Mouse (Mus musculus) midbrain, embryonic 15.5 days (tissue): ENCODE results near the gene Papolb. TPM values are rescaled to one million over a fixed set of nuclear protein-coding genes. Genes with fewer than 3 reads are reported as not detected.

Experiments
- ATAC-seq: fragments of 200-750 bp; cut with Nextera tagmentation; replicated peaks from 2 replicates; pipeline ENCODE4 v1.8.0; 2017; ENCODE audit warnings: moderate TSS enrichment
- H3K27ac ChIP-seq: fragments of 300-500 bp; sonication (generic); 2 replicates; pipeline ENCODE4 v1.5.1; 2015; ENCODE audit warnings: mild to moderate bottlenecking, inconsistent platforms
- H3K27me3 ChIP-seq: fragments of 300-500 bp; sonication (generic); replicated peaks from 2 replicates; pipeline ENCODE4 v1.6.1; 2015; ENCODE audit warnings: inconsistent platforms
- H3K36me3 ChIP-seq: fragments of 300-500 bp; sonication (generic); replicated peaks from 2 replicates; pipeline ENCODE4 v1.6.1; 2015; ENCODE audit warnings: inconsistent platforms
- H3K4me1 ChIP-seq: fragments of 300-500 bp; sonication (generic); 2 replicates; pipeline ENCODE4 v1.6.1; 2015; ENCODE audit warnings: inconsistent platforms
- H3K4me2 ChIP-seq: fragments of 300-500 bp; sonication (generic); 2 replicates; pipeline ENCODE4 v1.6.1; 2015; ENCODE audit warnings: inconsistent platforms, mild to moderate bottlenecking, moderate library complexity
- H3K4me3 ChIP-seq: fragments of 300-500 bp; sonication (generic); 2 replicates; pipeline ENCODE4 v1.5.1; 2015; ENCODE audit warnings: mild to moderate bottlenecking, inconsistent platforms
- H3K9ac ChIP-seq: fragments of 300-500 bp; sonication (generic); 2 replicates; pipeline ENCODE4 v1.6.1; 2015; ENCODE audit warnings: mild to moderate bottlenecking, inconsistent platforms
- H3K9me3 ChIP-seq: fragments of 300-500 bp; sonication (generic); 2 replicates; pipeline ENCODE4 v1.6.1; 2016; ENCODE audit warnings: inconsistent platforms
- WGBS: fragments of 180-500 bp; shearing (Covaris S2); methylation state at CpG from one replicate; pipeline ENCODE4 v1.1.7; 2015; ENCODE audit warnings: mixed read lengths; 5-methylcytosine and 5-hydroxymethylcytosine counted together
- polyA plus RNA-seq: library from polyadenylated mRNA; unstranded; fragments of >200 nt; fragmentation: Nextera tagmentation; extraction: Ambion mirVana; gene quantifications from 2 replicates; pipeline ENCODE4 v1.2.1, GENCODE M21; 2015

Papolb gene
- 0.26 and 0.29 TPM in 2 replicates for polyA plus RNA-seq

GRCm38 (mm10) chr5:142529915-142530314 lies at the start of gene Papolb:
Papolb (minus strand) TSS chr5:142530076.
- Histone ChIP-seq H3K27ac (no peak within 1 kb of the TSS), H3K4me1 (no peaks in the 10 kb centered on the region), H3K9me3 (no peaks in the 10 kb centered on the region), H3K9ac (no peak within 1 kb of the TSS), H3K36me3 (no peaks in the 10 kb centered on the region; the same call in 1 of the 2 replicates), H3K4me3 (no peak within 1 kb of the TSS), H3K4me2 (peak within 1 kb of the TSS; percentile 13; the same call in 1 of the 2 replicates), H3K27me3 (peaks cover 13% of the 10 kb centered on the region; the same call in 1 of the 2 replicates)
- 41% methylated on average over 41 of the region's 41 CpGs for WGBS
- ATAC-seq = no peak

- H3K4me3 ChIP-seq = no peak overlapping the region
- no peak for ATAC-seq
- 89% methylated on average over 10 of the region's 10 CpGs for WGBS
- no peak overlapping the region for H3K9ac ChIP-seq
- no peaks in the 10 kb centered on the region for H3K27me3 ChIP-seq
- H3K9me3 ChIP-seq = no peaks in the 10 kb centered on the region
- no peak overlapping the region for H3K4me2 ChIP-seq
- H3K4me1 ChIP-seq = 0 out of 2 replicates have a peak, but pooled peaks cover 3% of the 10 kb centered on the region
- peaks cover 6% of the 10 kb centered on the region; the same call in 1 of the 2 replicates for H3K36me3 ChIP-seq
- H3K27ac ChIP-seq = no peak overlapping the region
Measured at GRCm38 (mm10) chr5:142578192-142578591, 48.3 kb upstream of the Papolb start.

DNA sequence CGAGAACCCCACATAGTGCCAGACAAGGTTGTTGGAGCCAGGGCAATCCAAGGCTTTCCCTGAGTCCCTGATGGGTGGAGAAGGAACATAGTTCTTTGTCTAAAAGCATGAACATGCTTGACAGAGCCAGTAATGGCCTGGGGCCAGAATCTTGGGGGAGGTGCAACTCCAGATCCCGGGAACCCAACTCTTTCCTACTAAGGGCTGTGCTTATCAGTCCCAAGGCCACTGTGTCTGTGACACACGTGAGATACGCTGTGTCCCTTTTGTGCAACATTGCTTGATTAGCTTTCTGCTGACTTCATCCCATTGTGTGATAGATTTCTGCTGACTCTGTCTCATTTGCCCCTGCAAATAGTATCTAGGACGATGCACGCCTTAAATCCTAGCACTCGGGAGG lies 47.0 kb upstream of the Papolb start:
- ATAC-seq = no peak
- Histone ChIP-seq H3K36me3 (peaks cover 6% of the 10 kb centered on the region; the same call in 1 of the 2 replicates), H3K4me1 (0 out of 2 replicates have a peak, but pooled peaks cover 2% of the 10 kb centered on the region), H3K9ac (no peak overlapping the region), H3K4me2 (no peak overlapping the region), H3K9me3 (no peaks in the 10 kb centered on the region), H3K27ac (no peak overlapping the region), H3K4me3 (no peak overlapping the region), H3K27me3 (no peaks in the 10 kb centered on the region)
- WGBS = 75% methylated on average over 7 of the region's 7 CpGs

GRCm38 (mm10) chr5:142574323-142575057 lies 44.6 kb upstream of the Papolb start:
- no peak overlapping the region for H3K27ac ChIP-seq
- no peak overlapping the region for H3K9ac ChIP-seq
- no peak overlapping the region for H3K4me3 ChIP-seq
- H3K27me3 ChIP-seq = no peaks in the 10 kb centered on the region
- 68% methylated on average over 8 of the region's 8 CpGs for WGBS
- H3K9me3 ChIP-seq = no peaks in the 10 kb centered on the region
- no peak overlapping the region for H3K4me2 ChIP-seq
- ATAC-seq = no peak
- H3K36me3 ChIP-seq = peaks cover 6% of the 10 kb centered on the region; the same call in 1 of the 2 replicates
- H3K4me1 ChIP-seq = no peaks in the 10 kb centered on the region

DNA sequence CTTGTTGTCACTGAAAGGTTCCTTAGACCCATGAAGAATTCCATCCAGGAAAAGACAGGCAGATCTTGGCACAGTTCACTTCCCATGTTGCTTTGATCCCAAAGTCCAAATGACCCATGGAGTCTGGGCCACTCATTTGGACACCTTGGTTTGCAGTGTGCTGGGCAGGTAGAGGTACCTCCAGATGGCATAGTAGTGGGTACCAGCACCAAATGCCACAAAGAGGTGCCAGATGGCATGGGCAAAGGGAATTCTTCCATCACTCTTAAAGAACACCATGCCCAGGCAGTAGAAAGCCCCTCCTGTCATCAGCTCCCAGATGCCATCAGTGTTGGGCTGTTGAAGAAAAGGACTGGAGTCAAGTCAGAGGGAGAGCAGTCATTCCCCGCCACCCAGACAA lies 34.7 kb upstream of the Papolb start:
- Histone ChIP-seq H3K27ac (no peak overlapping the region), H3K4me1 (no peaks in the 10 kb centered on the region), H3K4me2 (no peak overlapping the region), H3K9me3 (no peaks in the 10 kb centered on the region; the same call in 1 of the 2 replicates), H3K4me3 (no peak overlapping the region), H3K36me3 (0 out of 2 replicates have a peak, but pooled peaks cover 7% of the 10 kb centered on the region), H3K27me3 (no peaks in the 10 kb centered on the region), H3K9ac (no peak overlapping the region)
- WGBS = 89% methylated on average over 1 of the region's 1 CpGs
- no peak for ATAC-seq

DNA sequence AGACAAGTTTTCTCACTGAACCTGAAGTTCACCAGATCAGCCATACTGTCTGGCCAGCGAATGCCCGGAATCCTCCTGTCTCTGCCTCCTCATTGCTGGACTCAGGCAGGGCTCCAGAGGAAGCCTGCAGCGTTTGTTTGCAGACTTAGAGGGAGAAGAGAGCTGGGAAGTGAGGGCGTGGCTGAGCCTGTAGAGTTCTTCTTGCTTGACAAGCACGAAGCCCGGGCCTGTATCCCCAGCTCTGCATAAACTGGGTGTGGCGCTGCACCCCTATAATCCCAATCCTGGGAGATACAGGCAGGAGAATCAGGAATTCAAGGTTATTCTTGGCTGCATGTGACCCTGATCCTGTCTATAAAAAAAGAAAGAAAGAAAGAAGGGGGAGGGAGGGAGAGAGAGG lies 30.4 kb upstream of the Papolb start:
- Histone ChIP-seq H3K27ac (no peak overlapping the region), H3K4me3 (no peak overlapping the region), H3K9ac (no peak overlapping the region), H3K27me3 (no peaks in the 10 kb centered on the region), H3K9me3 (no peaks in the 10 kb centered on the region), H3K4me1 (no peaks in the 10 kb centered on the region), H3K4me2 (no peak overlapping the region), H3K36me3 (no peaks in the 10 kb centered on the region)
- WGBS = 62% methylated on average over 7 of the region's 7 CpGs
- no peak for ATAC-seq

GRCm38 (mm10) chr5:142557397-142558067 lies 27.7 kb upstream of the Papolb start:
- peak; percentile 65 for ATAC-seq
- 0 out of 2 replicates have a peak overlapping the region, but pooled peaks have one; percentile 22 for H3K27ac ChIP-seq
- H3K9ac ChIP-seq = no peak overlapping the region
- 28% methylated on average over 21 of the region's 21 CpGs for WGBS
- H3K4me1 ChIP-seq = no peaks in the 10 kb centered on the region
- no peaks in the 10 kb centered on the region for H3K36me3 ChIP-seq
- H3K4me3 ChIP-seq = no peak overlapping the region
- no peak overlapping the region for H3K4me2 ChIP-seq
- no peaks in the 10 kb centered on the region for H3K9me3 ChIP-seq
- H3K27me3 ChIP-seq = no peaks in the 10 kb centered on the region

DNA sequence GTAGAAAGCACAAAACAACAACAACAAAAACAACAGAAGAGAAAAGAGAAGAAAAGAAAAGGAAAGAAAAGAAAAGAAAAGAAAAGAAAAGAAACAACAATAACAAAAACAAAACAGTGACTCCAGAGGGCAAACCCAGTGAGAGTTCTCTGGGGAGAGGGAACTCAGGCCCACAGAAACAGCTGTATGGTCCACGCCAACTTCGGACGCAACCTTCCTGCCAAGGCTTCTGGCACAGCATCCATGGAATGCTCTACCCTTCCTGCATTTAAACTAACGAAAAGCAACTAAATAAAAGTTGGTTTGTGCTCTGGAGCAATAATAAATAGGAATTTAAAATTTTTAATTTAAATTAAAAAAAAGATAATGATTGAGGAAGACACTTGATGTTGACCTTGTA lies 26.8 kb upstream of the Papolb start:
- Histone ChIP-seq H3K9me3 (no peaks in the 10 kb centered on the region), H3K9ac (no peak overlapping the region), H3K4me2 (no peak overlapping the region), H3K4me3 (no peak overlapping the region), H3K27me3 (no peaks in the 10 kb centered on the region), H3K36me3 (no peaks in the 10 kb centered on the region), H3K4me1 (no peaks in the 10 kb centered on the region), H3K27ac (no peak overlapping the region)
- no peak for ATAC-seq
- WGBS = 88% methylated on average over 4 of the region's 4 CpGs

DNA sequence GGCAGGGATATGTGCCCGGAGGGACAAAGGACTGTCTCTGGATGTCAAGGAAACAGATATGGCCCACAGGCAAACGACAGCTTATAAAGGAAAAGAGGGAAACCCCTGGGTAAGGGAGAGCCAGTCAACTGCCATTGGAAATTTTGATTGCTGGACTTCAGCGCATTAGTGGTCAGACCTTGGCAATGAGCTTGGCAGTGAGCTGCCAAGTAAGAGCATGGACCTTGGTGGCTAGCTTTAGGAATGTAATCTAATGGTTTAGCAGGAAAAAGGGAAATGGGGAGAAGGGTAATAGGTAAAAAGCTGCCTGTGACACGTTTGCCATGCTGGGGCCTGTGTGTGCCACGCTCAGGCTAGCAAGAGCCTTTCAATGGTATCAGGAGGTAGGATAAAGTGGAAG lies 26.0 kb upstream of the Papolb start:
- no peak overlapping the region for H3K9ac ChIP-seq
- no peak overlapping the region for H3K4me3 ChIP-seq
- H3K27me3 ChIP-seq = no peaks in the 10 kb centered on the region
- no peaks in the 10 kb centered on the region for H3K36me3 ChIP-seq
- no peaks in the 10 kb centered on the region for H3K9me3 ChIP-seq
- H3K27ac ChIP-seq = no peak overlapping the region
- H3K4me1 ChIP-seq = no peaks in the 10 kb centered on the region
- no peak for ATAC-seq
- 81% methylated on average over 5 of the region's 5 CpGs for WGBS
- no peak overlapping the region for H3K4me2 ChIP-seq

DNA sequence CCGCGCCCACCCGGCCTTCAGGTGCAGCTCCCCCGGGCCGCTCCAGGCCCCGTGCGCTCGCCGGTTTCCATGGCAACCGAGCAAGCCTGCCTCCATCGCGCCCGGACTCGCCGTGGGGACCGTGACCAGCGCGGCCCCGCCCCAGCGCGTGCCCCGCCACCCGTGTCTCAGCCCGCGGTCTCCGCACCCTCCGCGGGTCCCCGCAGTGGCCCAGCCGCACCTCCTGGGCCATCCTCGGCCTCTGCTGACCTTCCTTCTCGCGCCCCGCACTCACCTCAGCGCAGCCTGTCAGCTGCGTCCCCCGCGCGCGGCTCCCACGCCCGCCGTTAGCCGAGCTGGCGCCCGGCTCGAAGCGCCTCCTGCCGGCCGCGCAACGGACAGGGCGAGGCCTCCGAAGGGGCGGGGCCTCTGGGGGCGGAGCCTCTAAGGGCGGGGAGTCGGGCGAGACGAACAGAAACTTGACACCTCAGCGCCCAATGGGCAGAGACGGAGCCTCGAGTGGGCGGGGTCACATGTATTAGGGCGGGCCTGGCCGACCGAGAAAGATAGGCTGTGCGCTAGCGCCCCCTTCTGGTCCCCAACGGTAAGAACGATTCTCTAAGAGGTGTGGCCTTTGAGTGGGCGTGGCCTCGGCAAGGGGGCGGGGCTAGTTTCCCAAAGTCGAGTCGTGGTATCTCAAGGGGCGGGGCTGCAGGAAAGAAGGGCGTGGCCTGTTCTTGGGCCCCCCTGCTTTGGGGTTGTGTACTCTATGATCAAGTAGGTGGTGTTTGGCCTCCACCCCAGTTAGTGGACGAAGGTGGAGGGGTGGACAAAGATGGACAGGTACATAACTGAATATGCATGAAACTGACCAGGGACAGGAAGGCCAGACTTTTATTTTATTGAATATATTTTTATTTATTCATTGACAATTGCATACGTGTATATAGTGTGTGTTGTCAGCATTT lies 21.1 kb upstream of the Papolb start, which contains the start of gene Radil:
Gene Radil (minus strand): TSS at position 393 of the 947 bp plus-strand sequence.
- peak; percentile 91 for ATAC-seq
- no peaks in the 10 kb centered on the region for H3K27me3 ChIP-seq
- H3K4me3 ChIP-seq = peak within 1 kb of the TSS; percentile 55
- no peaks in the 10 kb centered on the region for H3K36me3 ChIP-seq
- peaks cover 13% of the 10 kb centered on the region for H3K4me1 ChIP-seq
- H3K4me2 ChIP-seq = peak within 1 kb of the TSS; percentile 91
- peak within 1 kb of the TSS; percentile 57 for H3K9ac ChIP-seq
- 2% methylated on average over 78 of the region's 80 CpGs for WGBS
- H3K9me3 ChIP-seq = no peaks in the 10 kb centered on the region
- peak within 1 kb of the TSS; percentile 77 for H3K27ac ChIP-seq

DNA sequence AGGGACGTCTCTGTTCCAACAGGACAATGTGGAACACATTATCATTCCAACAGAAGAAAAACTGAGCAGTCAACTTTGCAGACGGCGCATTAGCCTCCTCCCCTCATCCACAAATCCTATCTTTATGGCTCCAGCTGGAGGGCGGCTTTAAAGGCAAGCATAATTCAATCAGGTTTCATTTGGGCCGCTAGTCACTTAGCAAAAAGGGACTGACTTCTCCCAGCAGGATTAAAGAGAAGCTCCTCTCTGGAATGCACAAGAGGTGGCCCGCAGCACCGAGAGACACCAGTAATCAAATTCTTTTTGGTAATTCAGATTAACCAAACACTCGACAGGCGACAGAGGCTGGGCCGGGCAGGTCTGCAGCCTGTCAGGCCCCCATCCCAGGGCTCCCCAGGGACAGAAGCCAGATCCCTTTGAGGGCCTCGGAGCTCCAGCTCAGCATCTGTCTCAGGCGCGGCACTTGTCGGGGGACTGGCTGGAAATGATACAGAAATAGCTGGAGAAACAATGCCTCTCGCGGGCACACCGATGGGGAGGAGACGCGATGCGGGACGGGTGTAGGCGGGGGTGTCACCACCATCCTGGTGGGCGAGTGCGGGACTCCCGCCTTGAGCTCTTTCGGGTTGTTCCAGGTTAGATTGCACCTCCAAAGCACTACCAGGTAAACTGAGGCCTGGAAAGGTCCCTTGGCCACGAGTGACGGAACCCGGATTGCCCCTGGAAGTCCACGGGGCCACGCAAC lies 20.3 kb upstream of the Papolb start:
- Histone ChIP-seq H3K27ac (peak overlapping the region; percentile 77), H3K4me2 (peak overlapping the region; percentile 91), H3K4me3 (peak overlapping the region; percentile 55), H3K27me3 (no peaks in the 10 kb centered on the region), H3K36me3 (no peaks in the 10 kb centered on the region), H3K9ac (peak overlapping the region; percentile 57), H3K4me1 (peaks cover 13% of the 10 kb centered on the region), H3K9me3 (no peaks in the 10 kb centered on the region)
- WGBS = 2% methylated on average over 31 of the region's 31 CpGs
- peak; percentile 53 for ATAC-seq
